Mouse (Mus musculus) embryonic facial prominence, embryonic 11.5 days (tissue): ENCODE measurements at regions not wholly inside any gene's neighbourhood (a gene's known extent, or its start where the extent isn't known, plus 50 kb on each side); places are given as distances from the start of the nearest gene placed in this dataset.
A peak's percentile ranks its signal among the peaks of the same experiment; 100 is the strongest.

Experiments
- ATAC-seq: fragments of 200-750 bp; cut with Nextera tagmentation; replicated peaks from 2 replicates; pipeline ENCODE4 v1.8.0; 2017; ENCODE audit warnings: low read depth; ENCODE audit not compliant: insufficient number of reproducible peaks, low FRiP score, low TSS enrichment
- DNase-seq: peaks from one replicate; pipeline ENCODE4 v3.0.0-alpha.2; 2015; ENCODE audit warnings: low spot score
- H3K27ac ChIP-seq: fragments of 300-500 bp; sonication (generic); replicated peaks from 2 replicates; pipeline ENCODE4 v1.5.1; 2014; ENCODE audit warnings: mild to moderate bottlenecking, low read depth, low read length, control low read depth
- H3K27me3 ChIP-seq: fragments of 300-500 bp; sonication (generic); 2 replicates; pipeline ENCODE4 v1.6.1; 2014; ENCODE audit warnings: mild to moderate bottlenecking, low read length, moderate library complexity, mixed read lengths; ENCODE audit not compliant: control insufficient read depth, insufficient read depth
- H3K36me3 ChIP-seq: fragments of 300-500 bp; sonication (generic); replicated peaks from 2 replicates; pipeline ENCODE4 v1.6.1; 2014; ENCODE audit warnings: low read depth, mild to moderate bottlenecking, low read length, moderate library complexity, mixed read lengths; ENCODE audit not compliant: control insufficient read depth, insufficient read depth
- H3K4me1 ChIP-seq: fragments of 300-500 bp; sonication (generic); 2 replicates; pipeline ENCODE4 v1.6.1; 2014; ENCODE audit warnings: low read length, mixed read lengths; ENCODE audit not compliant: control insufficient read depth, insufficient read depth
- H3K4me2 ChIP-seq: fragments of 300-500 bp; sonication (generic); 2 replicates; pipeline ENCODE4 v1.6.1; 2014; ENCODE audit warnings: low read depth, mild to moderate bottlenecking, control low read depth, low read length, moderate library complexity
- H3K4me3 ChIP-seq: fragments of 300-500 bp; sonication (generic); 2 replicates; pipeline ENCODE4 v1.5.1; 2014; ENCODE audit warnings: low read depth, low read length, control low read depth
- H3K9ac ChIP-seq: fragments of 300-500 bp; sonication (generic); replicated peaks from 2 replicates; pipeline ENCODE4 v1.6.1; 2014; ENCODE audit warnings: mild to moderate bottlenecking, control low read depth, low read length
- H3K9me3 ChIP-seq: fragments of 300-500 bp; sonication (generic); replicated peaks from 2 replicates; pipeline ENCODE4 v1.6.1; 2016; ENCODE audit warnings: mild to moderate bottlenecking, low read length, inconsistent platforms, mixed read lengths; ENCODE audit not compliant: control insufficient read depth
- WGBS: fragments of 180-500 bp; shearing (Covaris S2); extraction: QIAGEN DNeasy Blood & Tissue Kit; methylation state at CpG from one replicate; pipeline ENCODE4 v1.1.7; 2014; 5-methylcytosine and 5-hydroxymethylcytosine counted together

DNA sequence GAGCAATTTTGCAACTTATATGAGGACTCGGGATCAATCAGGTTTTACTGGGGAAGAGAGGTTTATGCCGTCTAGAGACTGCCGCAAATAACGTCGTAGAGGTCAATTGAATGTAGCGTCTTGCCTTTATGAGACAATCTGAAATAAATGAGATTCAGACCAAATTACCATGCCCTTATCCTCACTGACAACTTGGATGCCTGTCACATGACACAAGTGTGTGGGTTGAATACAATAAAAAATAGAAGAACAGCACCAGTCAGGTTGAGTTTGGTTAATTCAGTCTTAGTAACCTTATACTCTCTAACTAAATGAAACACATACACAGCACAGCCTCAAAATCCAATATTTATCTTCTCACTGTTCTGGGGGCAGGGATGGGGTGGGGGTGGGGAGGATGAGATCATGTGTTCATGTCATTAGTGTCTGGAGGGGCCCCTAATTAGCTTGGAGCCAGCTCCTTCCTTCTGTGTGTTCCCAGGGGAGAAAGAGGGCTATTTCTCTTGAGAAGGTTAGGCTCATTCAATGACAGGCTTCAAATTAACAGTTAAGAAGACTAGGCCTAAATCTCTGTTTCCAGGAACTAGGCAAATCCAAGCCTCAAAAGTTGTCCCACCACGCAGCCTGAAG lies 142.2 kb upstream of the Cttnbp2 start:
- Histone ChIP-seq H3K4me1 (no peaks in the 10 kb centered on the region), H3K27me3 (no peaks in the 10 kb centered on the region), H3K36me3 (no peaks in the 10 kb centered on the region), H3K4me2 (no peak overlapping the region), H3K9ac (no peak overlapping the region), H3K9me3 (no peaks in the 10 kb centered on the region), H3K27ac (no peak overlapping the region), H3K4me3 (no peak overlapping the region)
- DNase-seq = no peak
- peak; percentile 48; the same call in 1 of the 2 replicates for ATAC-seq
- 70% methylated on average over 7 of the region's 7 CpGs for WGBS

GRCm38 (mm10) chr6:18664687-18665086 lies 150.0 kb upstream of the Cttnbp2 start:
- ATAC-seq = no peak

GRCm38 (mm10) chr6:18665992-18666391 lies 151.3 kb upstream of the Cttnbp2 start:
- WGBS = 88% methylated on average over 4 of the region's 4 CpGs
- Histone ChIP-seq H3K9ac (no peak overlapping the region), H3K36me3 (no peaks in the 10 kb centered on the region), H3K9me3 (no peaks in the 10 kb centered on the region), H3K4me2 (no peak overlapping the region), H3K27ac (no peak overlapping the region), H3K4me1 (no peaks in the 10 kb centered on the region), H3K4me3 (no peak overlapping the region), H3K27me3 (no peaks in the 10 kb centered on the region)
- DNase-seq = no peak
- no peak for ATAC-seq

More at GRCm38 (mm10) chr6:18664687-18665086, 150.0 kb upstream of the Cttnbp2 start:
- Histone ChIP-seq H3K4me3 (no peak overlapping the region), H3K9ac (no peak overlapping the region), H3K36me3 (no peaks in the 10 kb centered on the region), H3K4me2 (no peak overlapping the region), H3K27me3 (no peaks in the 10 kb centered on the region), H3K9me3 (no peaks in the 10 kb centered on the region), H3K4me1 (no peaks in the 10 kb centered on the region), H3K27ac (no peak overlapping the region)
- 84% methylated on average over 4 of the region's 4 CpGs for WGBS
- no peak for DNase-seq

GRCm38 (mm10) chr6:18666543-18666942 lies 151.9 kb upstream of the Cttnbp2 start:
- Histone ChIP-seq H3K27me3 (no peaks in the 10 kb centered on the region), H3K9me3 (no peaks in the 10 kb centered on the region), H3K9ac (no peak overlapping the region), H3K4me1 (no peaks in the 10 kb centered on the region), H3K27ac (no peak overlapping the region), H3K36me3 (no peaks in the 10 kb centered on the region), H3K4me2 (no peak overlapping the region), H3K4me3 (no peak overlapping the region)
- DNase-seq (no peak), ATAC-seq (no peak)
- WGBS = 72% methylated on average over 4 of the region's 4 CpGs

- DNase-seq = no peak
- no peaks in the 10 kb centered on the region for H3K4me1 ChIP-seq
- 88% methylated on average over 1 of the region's 1 CpGs for whole genome bisulfite sequencing
- H3K9ac ChIP-seq = no peak overlapping the region
- H3K4me2 ChIP-seq = no peak overlapping the region
- no peaks in the 10 kb centered on the region for H3K36me3 ChIP-seq
- no peak for ATAC-seq
- no peak overlapping the region for H3K4me3 ChIP-seq
- no peak overlapping the region for H3K27ac ChIP-seq
- no peaks in the 10 kb centered on the region for H3K27me3 ChIP-seq
- H3K9me3 ChIP-seq = no peaks in the 10 kb centered on the region
These were observed 156.0 kb upstream of the Cttnbp2 start for GRCm38 (mm10) chr6:18670677-18671076.

- H3K9me3 ChIP-seq = no peaks in the 10 kb centered on the region
- no peak overlapping the region for H3K27ac ChIP-seq
- no peak overlapping the region for H3K4me3 ChIP-seq
- no peak overlapping the region for H3K4me2 ChIP-seq
- H3K36me3 ChIP-seq = no peaks in the 10 kb centered on the region
- H3K4me1 ChIP-seq = no peaks in the 10 kb centered on the region
- H3K27me3 ChIP-seq = no peaks in the 10 kb centered on the region
- WGBS = 66% methylated on average over 5 of the region's 5 CpGs
- DNase-seq (no peak), ATAC-seq (no peak)
- H3K9ac ChIP-seq = no peak overlapping the region
These were observed 160.1 kb upstream of the Cttnbp2 start for GRCm38 (mm10) chr6:18674584-18675250.

DNA sequence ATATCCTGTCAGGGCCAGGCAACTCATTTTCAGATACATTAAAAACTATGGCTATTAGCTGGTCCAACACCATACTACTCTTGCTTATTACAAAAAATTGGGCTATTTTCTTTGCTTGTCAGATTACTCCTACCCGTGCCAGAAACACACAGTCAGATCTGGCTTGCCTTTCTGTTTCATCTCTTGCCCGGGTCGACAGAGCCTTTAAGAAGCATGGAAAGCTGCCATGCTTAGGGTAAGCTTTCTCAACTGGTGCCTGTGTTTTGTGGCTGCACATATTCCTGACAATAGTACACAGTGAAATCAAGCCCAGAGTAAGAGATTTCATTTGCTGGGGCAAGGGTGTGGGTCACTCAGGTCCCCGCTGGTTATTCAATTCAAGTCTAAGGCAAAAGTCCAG lies 162.5 kb upstream of the Cttnbp2 start:
- ATAC-seq = no peak
- Histone ChIP-seq H3K36me3 (no peaks in the 10 kb centered on the region), H3K9ac (no peak overlapping the region), H3K4me1 (no peaks in the 10 kb centered on the region), H3K4me3 (no peak overlapping the region), H3K4me2 (no peak overlapping the region), H3K9me3 (no peaks in the 10 kb centered on the region), H3K27me3 (no peaks in the 10 kb centered on the region), H3K27ac (no peak overlapping the region)
- WGBS = 80% methylated on average over 4 of the region's 4 CpGs
- no peak for DNase-seq

- no peaks in the 10 kb centered on the region for H3K27me3 ChIP-seq
- no peaks in the 10 kb centered on the region for H3K36me3 ChIP-seq
- no peak for DNase-seq
- H3K4me3 ChIP-seq = no peak overlapping the region
- no peak overlapping the region for H3K9ac ChIP-seq
- no peak overlapping the region for H3K4me2 ChIP-seq
- H3K27ac ChIP-seq = no peak overlapping the region
- no peak for ATAC-seq
- H3K9me3 ChIP-seq = no peaks in the 10 kb centered on the region
- no peaks in the 10 kb centered on the region for H3K4me1 ChIP-seq
These were observed 166.1 kb upstream of the Cttnbp2 start for GRCm38 (mm10) chr6:18680712-18681111.
